Mouse (Mus musculus) liver, adult 2 months (tissue): Measurements from ENCODE around the gene Lrrc8c.

Experiments
- CTCF ChIP-seq: fragments of 200-500 bp; IDR thresholded peaks from 2 replicates; pipeline ENCODE4 v1.5.1; 2011; ENCODE audit warnings: low read depth, low read length, control low read depth
- POLR2A ChIP-seq: fragments of 200-500 bp; IDR thresholded peaks from 2 replicates; pipeline ENCODE4 v1.6.1; 2011; ENCODE audit warnings: low read length, control low read depth; ENCODE audit not compliant: insufficient read depth; ENCODE audit errors: extremely low read depth

DNA sequence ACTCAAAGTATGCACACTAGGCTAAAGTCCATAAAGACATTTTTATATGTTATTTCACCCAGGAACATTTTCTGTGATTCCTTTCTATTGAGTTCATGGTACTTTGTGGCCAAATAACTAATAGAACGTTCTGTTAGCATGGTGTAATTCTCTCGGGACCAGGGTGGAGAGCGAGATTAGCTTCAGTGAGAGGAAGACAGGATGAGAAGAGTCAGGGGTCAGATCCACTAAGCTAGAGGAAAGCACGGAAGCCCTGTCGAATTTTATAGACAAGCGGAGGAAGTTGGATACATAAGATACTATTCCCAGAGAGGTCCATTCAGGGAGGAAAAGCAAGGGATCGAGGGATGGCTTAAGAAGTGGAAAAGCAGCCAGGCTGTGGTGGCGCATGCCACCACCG is 41.7 kb upstream of the Lrrc8c start:
- no peak for TF ChIP-seq CTCF
- TF ChIP-seq POLR2A: no peak
